9 mouse cellular contexts compared by ENCODE assay signal in the genomic region with DNA sequence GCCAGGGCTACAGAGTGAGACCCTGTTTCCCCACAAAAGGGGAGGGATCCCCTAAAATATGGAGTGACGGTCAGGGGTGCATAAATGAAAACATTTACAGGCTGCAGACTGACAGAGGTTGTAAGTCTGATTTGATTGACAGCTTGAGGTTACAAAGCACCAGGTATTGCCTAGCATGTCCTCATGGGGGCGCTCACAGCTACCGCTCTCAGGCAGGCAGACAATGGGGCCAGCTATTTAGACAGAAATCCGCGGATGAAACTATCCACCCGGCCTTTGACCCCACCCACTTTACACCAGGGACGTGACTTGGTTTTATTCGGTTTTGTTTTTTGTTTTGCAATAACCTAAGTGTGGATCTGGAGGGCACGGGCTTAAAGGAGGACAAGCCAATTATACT. TPM values are rescaled to one million over a fixed set of nuclear protein-coding genes. Genes with fewer than 3 reads are reported as not detected.
DNase-seq lines count a peak whose midpoint lies in the region; ATAC-seq and TF ChIP-seq lines count a peak whose summit lies in the region.
"Had no signal": no experiment of that assay in that cellular context is flagged by ENCODE, and none has a peak within 500 bp of the region (broad histone marks: within the 10 kb centered on the region; RNA-seq: fewer than 3 reads in every experiment).

No protein-coding gene starts in this region.

- in situ Hi-C loops in ES-E14 (cut with MboI; ENCODE audit: low sequenced_read_pairs in 2 of 2, unreplicated experiment in 2 of 2) = no loop called here

- no peaks in the 10 kb centered on the region for H3K9me3 ChIP-seq in ES-E14 (ENCODE audit: control insufficient read depth, insufficient read depth, low read depth, low read length)
- H3K9me3 ChIP-seq in forebrain, embryonic 12.5 days = no peaks in the 10 kb centered on the region
- H3K9me3 ChIP-seq in liver, postnatal 0 days (ENCODE audit: low read length) = no peaks in the 10 kb centered on the region
- H3K9me3 ChIP-seq: megakaryocyte, embryonic 14.5 days had no signal

- peaks cover 7% of the 10 kb centered on the region; the same call in 1 of the 2 replicates for H3K27me3 ChIP-seq in forebrain, embryonic 12.5 days
- no peaks in the 10 kb centered on the region for H3K27me3 ChIP-seq in liver, postnatal 0 days (ENCODE audit: insufficient read depth, low read length)

- H3K4me1 ChIP-seq in ES-E14 (ENCODE audit: control insufficient read depth in 2 of 2, insufficient read depth in 2 of 2, low read length in 2 of 2, poor library complexity in 1 of 2) = peaks cover 0 to 11% of the 10 kb centered on the region in 2 experiments; a peak in 2 of 4 replicates
- peaks cover 2% of the 10 kb centered on the region; the same call in 1 of the 2 replicates for H3K4me1 ChIP-seq in bone marrow, adult 2 months (ENCODE audit: control insufficient read depth, insufficient read depth, low read length)
- H3K4me1 ChIP-seq in forebrain, embryonic 12.5 days = peaks cover 33% of the 10 kb centered on the region
- no peaks in the 10 kb centered on the region for H3K4me1 ChIP-seq in liver, postnatal 0 days (ENCODE audit: insufficient read depth)

- no peak for TF ChIP-seq EP300 in liver, postnatal 0 days (IDR thresholded peaks at IDR 0.05; ENCODE audit: low read depth)

- H3K4me2 ChIP-seq in forebrain, embryonic 12.5 days = peak overlapping the region; percentile 4; the same call in 1 of the 2 replicates
- no peak overlapping the region for H3K4me2 ChIP-seq in liver, postnatal 0 days (ENCODE audit: low read depth, low read length)

- no peak overlapping the region for H3K9ac ChIP-seq in ES-E14 (ENCODE audit: insufficient read depth, low read depth, low read length, poor library complexity, severe bottlenecking)
- 0 out of 2 replicates have a peak overlapping the region, but pooled peaks have one; percentile 17 for H3K9ac ChIP-seq in forebrain, embryonic 12.5 days
- no peak overlapping the region for H3K9ac ChIP-seq in liver, postnatal 0 days (replicated peaks)

- 20% methylated on average over 9 of the region's 9 CpGs for WGBS in bone marrow, adult 2 months
- 7% methylated on average over 9 of the region's 9 CpGs for WGBS in forebrain, embryonic 12.5 days
- WGBS in liver, postnatal 0 days (ENCODE audit: insufficient replicate concordance) = 16% methylated on average over 9 of the region's 9 CpGs

- H3K36me3 ChIP-seq in ES-E14 (ENCODE audit: control insufficient read depth, insufficient read depth, low read length, poor library complexity, severe bottlenecking) = peaks cover 9% of the 10 kb centered on the region; the same call in 1 of the 2 replicates
- no peaks in the 10 kb centered on the region for H3K36me3 ChIP-seq in forebrain, embryonic 12.5 days (replicated peaks)
- H3K36me3 ChIP-seq in liver, postnatal 0 days (replicated peaks; ENCODE audit: insufficient read depth, low read length) = no peaks in the 10 kb centered on the region

- H3K27ac ChIP-seq in ES-E14 (ENCODE audit: insufficient read depth, low read depth, low read length, poor library complexity, severe bottlenecking) = no peak overlapping the region
- no peak overlapping the region for H3K27ac ChIP-seq in bone marrow, adult 2 months (ENCODE audit: control insufficient read depth, insufficient read depth, low read depth, low read length, poor library complexity)
- H3K27ac ChIP-seq in forebrain, embryonic 12.5 days = no peak overlapping the region; the same call in 1 of the 2 replicates
- H3K27ac ChIP-seq in liver, postnatal 0 days (ENCODE audit: low read depth) = no peak overlapping the region

- no peak overlapping the region for H3K4me3 ChIP-seq in ES-E14 (ENCODE audit: insufficient read depth in 1 of 2, low read depth in 1 of 2, low read length in 2 of 2, poor library complexity in 1 of 2, severe bottlenecking in 1 of 2)
- no peak overlapping the region for H3K4me3 ChIP-seq in bone marrow, adult 2 months (replicated peaks; ENCODE audit: control insufficient read depth, low read depth, low read length)
- no peak overlapping the region for H3K4me3 ChIP-seq in forebrain, embryonic 12.5 days (replicated peaks)
- H3K4me3 ChIP-seq in liver, postnatal 0 days (ENCODE audit: low read depth, low read length) = no peak overlapping the region
- H3K4me3 ChIP-seq: megakaryocyte, embryonic 14.5 days had no signal

- peak; percentile 63 to 69 for DNase-seq in layer of hippocampus, postnatal 10 days (ENCODE audit: low spot score in 2 of 2)
- DNase-seq in layer of hippocampus, postnatal 36 days = no peak
- DNase-seq in ES-E14 (ENCODE audit: low read depth, low spot score) = peak; percentile 73
- peak; percentile 70 for DNase-seq in liver, postnatal 0 days
- DNase-seq in retina, adult 2 months (ENCODE audit: low read depth, low spot score) = peak; percentile 36

- peak; percentile 56 for TF ChIP-seq CTCF in bone marrow, adult 2 months (IDR thresholded peaks at IDR 0.05; ENCODE audit: control insufficient read depth, insufficient read depth, low read length)
- TF ChIP-seq CTCF in liver, postnatal 0 days (IDR thresholded peaks at IDR 0.05; ENCODE audit: low read depth) = peak; percentile 73

- ATAC-seq in forebrain, embryonic 12.5 days (ENCODE audit: low FRiP score) = peak; percentile 41; the same call in 1 of the 2 replicates
- 0 out of 2 replicates have a peak, but pooled peaks have one; percentile 34 for ATAC-seq in liver, postnatal 0 days
- ATAC-seq in erythroblast, adult 5-6 weeks (replicated peaks; ENCODE audit: low FRiP score, poor library complexity, severe bottlenecking) = no peak

- no peak for TF ChIP-seq POLR2A in bone marrow, adult 2 months (IDR thresholded peaks at IDR 0.05; ENCODE audit: borderline replicate concordance, control insufficient read depth, low read depth, low read length)

TF ChIP-seq in ES-E14, 5 proteins besides CTCF, POLR2A, EP300 and RAD21:
- TF ChIP-seq ZNF384 (IDR thresholded peaks at IDR 0.05; ENCODE audit: low read depth, low read length) = no peak
- TF ChIP-seq ZC3H11A (IDR thresholded peaks at IDR 0.05; ENCODE audit: borderline replicate concordance, low read depth, low read length) = 0 out of 2 replicates have a peak, but pooled peaks have one; percentile 15
- no peak for TF ChIP-seq CHD2 (IDR thresholded peaks at IDR 0.05; ENCODE audit: low read depth, low read length)
- no peak for TF ChIP-seq MAFK (IDR thresholded peaks at IDR 0.05; ENCODE audit: insufficient read depth, low read depth, low read length)
- TF ChIP-seq HCFC1 (IDR thresholded peaks at IDR 0.05; ENCODE audit: borderline replicate concordance, insufficient read depth, low read length) = no peak

RNA-seq across cellular contexts. Expression of a gene that starts 24.1 kb away (rescaled TPM):
- total RNA-seq in layer of hippocampus, postnatal 10 days (2021) = 10 to 100 TPM; 19.6 to 20.9 TPM
- total RNA-seq in layer of hippocampus, postnatal 36 days (2021) = 10 to 100 TPM; 12.9 to 14.8 TPM
- total RNA-seq in ES-E14 (2012; rRNA removed) = 26.5 and 48.5 TPM in 2 replicates
- polyA plus RNA-seq in bone marrow, adult 2 months (2011; ENCODE audit: insufficient read depth, insufficient read length, low replicate concordance, missing spikeins) = 2.6 and 3.9 TPM in 2 replicates
- 4.6 and 6.6 TPM in 2 replicates for polyA plus RNA-seq in forebrain, embryonic 12.5 days (2016; fragmentation: Nextera tagmentation; extraction: Ambion mirVana)
- polyA plus RNA-seq in liver, postnatal 0 days (2015; fragmentation: Nextera tagmentation; extraction: Ambion mirVana) = 6.9 and 7.0 TPM in 2 replicates
- 0.42 TPM in 1 of 2 replicates, not detected in the other for total RNA-seq in erythroblast, adult 5-6 weeks (2015; ENCODE audit: low replicate concordance)
- not detected in 2 replicates for total RNA-seq in erythroblast, adult 5-6 weeks (2017; ENCODE audit: low replicate concordance)

RNA-seq across cellular contexts. Expression of a gene that starts 25.6 kb away (rescaled TPM):
- under 1 TPM; 0.85 to 0.96 TPM for total RNA-seq in layer of hippocampus, postnatal 10 days (2021)
- under 1 TPM; 0.20 to 0.46 TPM for total RNA-seq in layer of hippocampus, postnatal 36 days (2021)
- 0.71 and 1.4 TPM in 2 replicates for total RNA-seq in ES-E14 (2012; rRNA removed)
- polyA plus RNA-seq in bone marrow, adult 2 months (2011; ENCODE audit: insufficient read depth, insufficient read length, low replicate concordance, missing spikeins) = 1.5 and 1.7 TPM in 2 replicates
- 0.13 and 0.20 TPM in 2 replicates for polyA plus RNA-seq in forebrain, embryonic 12.5 days (2016; fragmentation: Nextera tagmentation; extraction: Ambion mirVana)
- 0.05 and 0.31 TPM in 2 replicates for polyA plus RNA-seq in liver, postnatal 0 days (2015; fragmentation: Nextera tagmentation; extraction: Ambion mirVana)
- not detected in 2 replicates for total RNA-seq in erythroblast, adult 5-6 weeks (2015; ENCODE audit: low replicate concordance)
- total RNA-seq in erythroblast, adult 5-6 weeks (2017; ENCODE audit: low replicate concordance) = not detected in 2 replicates

RNA-seq across cellular contexts. Expression of a gene that starts 32.1 kb away (rescaled TPM):
- total RNA-seq in layer of hippocampus, postnatal 10 days (2021) = not detected
- not detected for total RNA-seq in layer of hippocampus, postnatal 36 days (2021)
- total RNA-seq in ES-E14 (2012; rRNA removed) = 0.21 and 0.67 TPM in 2 replicates
- not detected in 2 replicates for polyA plus RNA-seq in bone marrow, adult 2 months (2011; ENCODE audit: insufficient read depth, insufficient read length, low replicate concordance, missing spikeins)
- polyA plus RNA-seq in forebrain, embryonic 12.5 days (2016; fragmentation: Nextera tagmentation; extraction: Ambion mirVana) = not detected in 2 replicates
- 0.32 and 0.43 TPM in 2 replicates for polyA plus RNA-seq in liver, postnatal 0 days (2015; fragmentation: Nextera tagmentation; extraction: Ambion mirVana)
- not detected in 2 replicates for total RNA-seq in erythroblast, adult 5-6 weeks (2015; ENCODE audit: low replicate concordance)
- not detected in 2 replicates for total RNA-seq in erythroblast, adult 5-6 weeks (2017; ENCODE audit: low replicate concordance)

RNA-seq across cellular contexts. Expression of a gene that starts 57.4 kb away (rescaled TPM):
- total RNA-seq in layer of hippocampus, postnatal 10 days (2021) = 100 to 1,000 TPM; 124 to 128 TPM
- total RNA-seq in layer of hippocampus, postnatal 36 days (2021) = 100 to 1,000 TPM; 126 to 128 TPM
- total RNA-seq in ES-E14 (2012; rRNA removed) = 6.9 and 12.6 TPM in 2 replicates
- not detected in 2 replicates for polyA plus RNA-seq in bone marrow, adult 2 months (2011; ENCODE audit: insufficient read depth, insufficient read length, low replicate concordance, missing spikeins)
- 12.6 and 14.9 TPM in 2 replicates for polyA plus RNA-seq in forebrain, embryonic 12.5 days (2016; fragmentation: Nextera tagmentation; extraction: Ambion mirVana)
- polyA plus RNA-seq in liver, postnatal 0 days (2015; fragmentation: Nextera tagmentation; extraction: Ambion mirVana) = not detected in 2 replicates
- 1.9 TPM in 1 of 2 replicates, not detected in the other for total RNA-seq in erythroblast, adult 5-6 weeks (2015; ENCODE audit: low replicate concordance)
- total RNA-seq in erythroblast, adult 5-6 weeks (2017; ENCODE audit: low replicate concordance) = 0.26 TPM in 1 of 2 replicates, not detected in the other

Comparison
In these comparisons a context has a peak if more than half of its experiments do, and no peak if none do; other contexts are left out.
1. DNase-seq: peak in layer of hippocampus, postnatal 10 days (2 of 2), ES-E14 (single experiment), liver, postnatal 0 days (single experiment) and retina, adult 2 months (single experiment); none in layer of hippocampus, postnatal 36 days (0 of 2).
2. RNA of a gene that starts 24.1 kb away (total RNA-seq): 26.5 to 48.5 TPM in ES-E14, 19.6 to 20.9 TPM in layer of hippocampus, postnatal 10 days and 12.9 to 14.8 TPM in layer of hippocampus, postnatal 36 days; 0.42 TPM in erythroblast, adult 5-6 weeks; every median in the first group is over 4 times any median in the second.